Mouse (Mus musculus): ENCODE results near the gene Gm45213. TPM values are rescaled to one million over a fixed set of nuclear protein-coding genes. Genes with fewer than 3 reads are reported as not detected.
A peak's percentile ranks its signal among the peaks of the same experiment; 100 is the strongest.

Gm45213 gene
- total and polyA plus RNA-seq, 2 experiments from 2014 or later, result not detected

GRCm38 (mm10) chr7:66090676-66091190, 47.3 kb downstream of the Gm45213 start:
- Histone ChIP-seq H3K4me1 (ENCODE audit: insufficient read depth, low read length) (no peaks in the 10 kb centered on the region), H3K9me3 (ENCODE audit: low read length) (no peaks in the 10 kb centered on the region), H3K4me2 (ENCODE audit: low read depth, low read length) (no peak overlapping the region), H3K27me3 (ENCODE audit: insufficient read depth, low read length) (no peaks in the 10 kb centered on the region), H3K36me3 (ENCODE audit: insufficient read depth, low read length) (peaks cover 40% of the 10 kb centered on the region), H3K27ac (no peak overlapping the region), H3K4me3 (ENCODE audit: low read length) (no peak overlapping the region), H3K9ac (replicated peaks; ENCODE audit: low read length) (no peak overlapping the region)
- no peak for TF ChIP-seq CTCF (IDR thresholded peaks at IDR 0.05; ENCODE audit: low read depth)
- WGBS, result 84% methylated on average over 11 of the region's 11 CpGs
- ATAC-seq (no peak), DNase-seq (ENCODE audit: low spot score) (no peak)

GRCm38 (mm10) chr7:66091553-66091952, 48.2 kb downstream of the Gm45213 start:
- Histone ChIP-seq H3K36me3 (ENCODE audit: insufficient read depth, low read length) (peaks cover 38% of the 10 kb centered on the region), H3K9me3 (ENCODE audit: low read length) (no peaks in the 10 kb centered on the region), H3K9ac (replicated peaks; ENCODE audit: low read length) (no peak overlapping the region), H3K27ac (no peak overlapping the region), H3K4me3 (ENCODE audit: low read length) (no peak overlapping the region), H3K27me3 (ENCODE audit: insufficient read depth, low read length) (no peaks in the 10 kb centered on the region), H3K4me2 (ENCODE audit: low read depth, low read length) (no peak overlapping the region), H3K4me1 (ENCODE audit: insufficient read depth, low read length) (no peaks in the 10 kb centered on the region)
- no peak for TF ChIP-seq CTCF (IDR thresholded peaks at IDR 0.05; ENCODE audit: low read depth)
- ATAC-seq (0 out of 2 replicates have a peak, but pooled peaks have one; percentile 22), DNase-seq (ENCODE audit: low spot score) (no peak)
- WGBS, result 86% methylated on average over 7 of the region's 7 CpGs

GRCm38 (mm10) chr7:66092656-66093055, 49.3 kb downstream of the Gm45213 start:
- no peak for ATAC-seq
- no peak overlapping the region for H3K27ac ChIP-seq
- no peak overlapping the region for H3K9ac ChIP-seq (replicated peaks; ENCODE audit: low read length)
- H3K4me1 ChIP-seq (ENCODE audit: insufficient read depth, low read length), result no peaks in the 10 kb centered on the region
- H3K36me3 ChIP-seq (ENCODE audit: insufficient read depth, low read length), result peaks cover 28% of the 10 kb centered on the region
- no peak for DNase-seq (ENCODE audit: low spot score)
- H3K4me2 ChIP-seq (ENCODE audit: low read depth, low read length), result no peak overlapping the region
- no peaks in the 10 kb centered on the region for H3K9me3 ChIP-seq (ENCODE audit: low read length)
- H3K27me3 ChIP-seq (ENCODE audit: insufficient read depth, low read length), result no peaks in the 10 kb centered on the region
- H3K4me3 ChIP-seq (ENCODE audit: low read length), result no peak overlapping the region
- 81% methylated on average over 8 of the region's 8 CpGs for whole genome bisulfite sequencing
- no peak for TF ChIP-seq CTCF (IDR thresholded peaks at IDR 0.05; ENCODE audit: low read depth)

GRCm38 (mm10) chr7:66094141-66094540, 50.7 kb downstream of the Gm45213 start:
- Histone ChIP-seq H3K4me3 (ENCODE audit: low read length) (no peak overlapping the region), H3K4me1 (ENCODE audit: insufficient read depth, low read length) (no peaks in the 10 kb centered on the region), H3K9ac (replicated peaks; ENCODE audit: low read length) (no peak overlapping the region), H3K27ac (no peak overlapping the region), H3K36me3 (ENCODE audit: insufficient read depth, low read length) (peaks cover 14% of the 10 kb centered on the region), H3K4me2 (ENCODE audit: low read depth, low read length) (no peak overlapping the region), H3K9me3 (ENCODE audit: low read length) (no peaks in the 10 kb centered on the region), H3K27me3 (ENCODE audit: insufficient read depth, low read length) (no peaks in the 10 kb centered on the region)
- no peak for TF ChIP-seq CTCF (IDR thresholded peaks at IDR 0.05; ENCODE audit: low read depth)
- WGBS, result 60% methylated on average over 5 of the region's 5 CpGs
- peak; percentile 29 for DNase-seq (ENCODE audit: low spot score)
- no peak for ATAC-seq

GRCm38 (mm10) chr7:66098803-66099202, 55.4 kb downstream of the Gm45213 start:
- no peak overlapping the region for H3K9ac ChIP-seq (replicated peaks; ENCODE audit: low read length)
- no peaks in the 10 kb centered on the region for H3K9me3 ChIP-seq (ENCODE audit: low read length)
- ATAC-seq, result no peak
- H3K36me3 ChIP-seq (ENCODE audit: insufficient read depth, low read length), result no peaks in the 10 kb centered on the region
- TF ChIP-seq CTCF (IDR thresholded peaks at IDR 0.05; ENCODE audit: low read depth), result no peak
- WGBS, result 86% methylated on average over 7 of the region's 7 CpGs
- no peak overlapping the region for H3K4me2 ChIP-seq (ENCODE audit: low read depth, low read length)
- H3K27ac ChIP-seq, result no peak overlapping the region
- DNase-seq (ENCODE audit: low spot score), result no peak
- no peak overlapping the region for H3K4me3 ChIP-seq (ENCODE audit: low read length)
- no peaks in the 10 kb centered on the region for H3K4me1 ChIP-seq (ENCODE audit: insufficient read depth, low read length)
- H3K27me3 ChIP-seq (ENCODE audit: insufficient read depth, low read length), result no peaks in the 10 kb centered on the region

- ATAC-seq (no peak), DNase-seq (ENCODE audit: low spot score) (peak; percentile 79)
- WGBS, result 2% methylated on average over 4 of the region's 4 CpGs
- Histone ChIP-seq H3K9me3 (ENCODE audit: low read length) (no peaks in the 10 kb centered on the region), H3K4me2 (ENCODE audit: low read depth, low read length) (no peak overlapping the region), H3K27me3 (ENCODE audit: insufficient read depth, low read length) (no peaks in the 10 kb centered on the region; the same call in 1 of the 2 replicates), H3K36me3 (ENCODE audit: insufficient read depth, low read length) (no peaks in the 10 kb centered on the region), H3K4me3 (ENCODE audit: low read length) (no peak overlapping the region), H3K9ac (replicated peaks; ENCODE audit: low read length) (no peak overlapping the region), H3K4me1 (ENCODE audit: insufficient read depth, low read length) (no peaks in the 10 kb centered on the region), H3K27ac (no peak overlapping the region)
- TF ChIP-seq CTCF (IDR thresholded peaks at IDR 0.05; ENCODE audit: low read depth), result peak; percentile 76
These were observed 58.5 kb downstream of the Gm45213 start for GRCm38 (mm10) chr7:66101866-66102265.

- DNase-seq (ENCODE audit: low spot score) (no peak), ATAC-seq (no peak)
- no peaks in the 10 kb centered on the region for H3K36me3 ChIP-seq (ENCODE audit: insufficient read depth, low read length)
- H3K4me2 ChIP-seq (ENCODE audit: low read depth, low read length), result no peak overlapping the region
- no peak overlapping the region for H3K27ac ChIP-seq
- 86% methylated on average over 5 of the region's 5 CpGs for WGBS
- no peak for TF ChIP-seq CTCF (IDR thresholded peaks at IDR 0.05; ENCODE audit: low read depth)
- H3K4me3 ChIP-seq (ENCODE audit: low read length), result no peak overlapping the region
- no peak overlapping the region for H3K9ac ChIP-seq (replicated peaks; ENCODE audit: low read length)
- H3K4me1 ChIP-seq (ENCODE audit: insufficient read depth, low read length), result no peaks in the 10 kb centered on the region
- no peaks in the 10 kb centered on the region for H3K9me3 ChIP-seq (ENCODE audit: low read length)
- no peaks in the 10 kb centered on the region; the same call in 1 of the 2 replicates for H3K27me3 ChIP-seq (ENCODE audit: insufficient read depth, low read length)
These were observed 61.1 kb downstream of the Gm45213 start for GRCm38 (mm10) chr7:66104531-66104930.

Data from hindbrain, postnatal 0 days (tissue).